Mouse (Mus musculus) myocyte (in vitro differentiated cells): Measurements from ENCODE around the gene Mtln.

Experiments used
- CEBPB ChIP-seq: IDR thresholded peaks from 2 replicates; pipeline ENCODE4 v1.6.1; 2011; ENCODE audit warnings: mild to moderate bottlenecking, moderate library complexity; ENCODE audit not compliant: poor library complexity, insufficient read depth, severe bottlenecking
- E2F4 ChIP-seq: IDR thresholded peaks from one replicate; pipeline ENCODE4 v1.6.1; 2011; ENCODE audit warnings: mild to moderate bottlenecking, control low read depth, moderate library complexity; ENCODE audit not compliant: insufficient read depth
- MYOG ChIP-seq, 3 experiments: IDR thresholded peaks; one replicate each; pipeline ENCODE4 v1.6.1; 2011; ENCODE audit warnings: control low read depth in 2 of 3, low read depth in 2 of 3, mild to moderate bottlenecking in 2 of 3; ENCODE audit not compliant: insufficient read length in 2 of 3, control insufficient read depth in 1 of 3, insufficient read depth in 1 of 3
- POLR2A ChIP-seq: IDR thresholded peaks from one replicate; pipeline ENCODE4 v1.6.1; 2011; ENCODE audit warnings: low read depth, mild to moderate bottlenecking, control low read depth, moderate library complexity; ENCODE audit not compliant: insufficient read length
- SRF ChIP-seq: IDR thresholded peaks from one replicate; pipeline ENCODE4 v1.6.1; 2011; ENCODE audit warnings: low read depth; ENCODE audit not compliant: control insufficient read depth, insufficient read length
- TCF12 ChIP-seq: IDR thresholded peaks from one replicate; pipeline ENCODE4 v1.6.1; 2011; ENCODE audit warnings: mild to moderate bottlenecking, control low read depth; ENCODE audit not compliant: poor library complexity, insufficient read depth, severe bottlenecking
- USF1 ChIP-seq: IDR thresholded peaks from one replicate; pipeline ENCODE4 v1.6.1; 2011; ENCODE audit warnings: low read depth, mild to moderate bottlenecking, control low read depth, moderate library complexity

- no peak for TF ChIP-seq POLR2A
- TF ChIP-seq E2F4: no peak
- TF ChIP-seq MYOG (IDR thresholded peaks at IDR 0.05; ENCODE audit: control insufficient read depth in 1 of 3, insufficient read depth in 1 of 3, insufficient read length in 2 of 3, low read depth in 2 of 3): no peak
- TF ChIP-seq TCF12: no peak
- TF ChIP-seq CEBPB: no peak
- no peak for TF ChIP-seq USF1
- no peak for TF ChIP-seq SRF
Measured at GRCm38 (mm10) chr2:127761587-127761986, 30.7 kb downstream of the Mtln start.
